Mouse (Mus musculus) hindbrain, postnatal 0 days (tissue): Measurements from ENCODE around the gene Cant1. TPM values are rescaled to one million over a fixed set of nuclear protein-coding genes. Genes with fewer than 3 reads are reported as not detected.

Experiments
- ATAC-seq: fragments of 200-750 bp; cut with Nextera tagmentation; 2 replicates; pipeline ENCODE4 v1.8.0; 2017; ENCODE audit warnings: mild to moderate bottlenecking, moderate TSS enrichment, moderate library complexity
- DNase-seq: peaks from one replicate; pipeline ENCODE4 v3.0.0-alpha.2; 2015; ENCODE audit warnings: low spot score
- H3K27ac ChIP-seq: fragments of 300-500 bp; sonication (generic); 2 replicates; pipeline ENCODE4 v1.5.1; 2014; ENCODE audit warnings: mild to moderate bottlenecking
- H3K27me3 ChIP-seq: fragments of 300-500 bp; sonication (generic); 2 replicates; pipeline ENCODE4 v1.6.1; 2014; ENCODE audit warnings: low read length, mixed read lengths; ENCODE audit not compliant: insufficient read depth
- H3K36me3 ChIP-seq: fragments of 300-500 bp; sonication (generic); 2 replicates; pipeline ENCODE4 v1.6.1; 2014; ENCODE audit warnings: low read length, mixed read lengths; ENCODE audit not compliant: insufficient read depth
- H3K4me1 ChIP-seq: fragments of 300-500 bp; sonication (generic); 2 replicates; pipeline ENCODE4 v1.6.1; 2014; ENCODE audit warnings: antibody characterized with exemption, low read length, mixed read lengths; ENCODE audit not compliant: insufficient read depth
- H3K4me2 ChIP-seq: fragments of 300-500 bp; sonication (generic); 2 replicates; pipeline ENCODE4 v1.6.1; 2014; ENCODE audit warnings: low read depth, mild to moderate bottlenecking, low read length, moderate library complexity, mixed read lengths
- H3K4me3 ChIP-seq: fragments of 300-500 bp; sonication (generic); 2 replicates; pipeline ENCODE4 v1.5.1; 2014; ENCODE audit warnings: low read length
- H3K9ac ChIP-seq: fragments of 300-500 bp; sonication (generic); replicated peaks from 2 replicates; pipeline ENCODE4 v1.6.1; 2014; ENCODE audit warnings: mild to moderate bottlenecking, low read length, moderate library complexity, mixed read lengths
- H3K9me3 ChIP-seq: fragments of 300-500 bp; sonication (generic); 2 replicates; pipeline ENCODE4 v1.6.1; 2016; ENCODE audit warnings: low read length, mixed read lengths
- CTCF ChIP-seq: IDR thresholded peaks from 2 replicates; pipeline ENCODE4 v1.5.1; 2016; ENCODE audit warnings: antibody characterized with exemption, control low read depth, low read depth
- WGBS: fragments of 180-500 bp; shearing (Covaris S2); extraction: QIAGEN DNeasy Blood & Tissue Kit; methylation state at CpG from one replicate; pipeline ENCODE4 v1.1.7; 2014; 5-methylcytosine and 5-hydroxymethylcytosine counted together
- polyA plus RNA-seq: library from polyadenylated mRNA; unstranded; fragments of >200 nt; fragmentation: Nextera tagmentation; extraction: Ambion mirVana; gene quantifications from 2 replicates; pipeline ENCODE4 v1.2.1, GENCODE M21; 2015
- total RNA-seq: library from RNA; depleted of rRNA; stranded (reverse); fragments of >200 nt; gene quantifications from 2 replicates; pipeline ENCODE4 v1.2.3, GENCODE M21; 2014

Cant1 gene
- total and polyA plus RNA-seq, 2 experiments from 2014 or later, result 25.8 to 47.9 TPM

GRCm38 (mm10) chr11:118410073-118410444 is 8.8 kb downstream of the Cant1 start:
- ATAC-seq (no peak), DNase-seq (no peak)
- Histone ChIP-seq H3K4me1 (0 out of 2 replicates have a peak, but pooled peaks cover 6% of the 10 kb centered on the region), H3K4me2 (no peak overlapping the region), H3K27ac (no peak overlapping the region), H3K36me3 (peaks cover 31% of the 10 kb centered on the region), H3K9me3 (no peaks in the 10 kb centered on the region), H3K4me3 (no peak overlapping the region), H3K27me3 (no peaks in the 10 kb centered on the region), H3K9ac (no peak overlapping the region)
- 70% methylated on average over 1 of the region's 1 CpGs for WGBS
- TF ChIP-seq CTCF, result no peak

- no peaks in the 10 kb centered on the region for H3K27me3 ChIP-seq
- no peak for ATAC-seq
- no peak overlapping the region for H3K27ac ChIP-seq
- H3K4me1 ChIP-seq, result 0 out of 2 replicates have a peak, but pooled peaks cover 6% of the 10 kb centered on the region
- H3K9me3 ChIP-seq, result no peaks in the 10 kb centered on the region
- no peak for DNase-seq
- H3K36me3 ChIP-seq, result peaks cover 31% of the 10 kb centered on the region
- H3K9ac ChIP-seq, result no peak overlapping the region
- no peak overlapping the region for H3K4me3 ChIP-seq
- TF ChIP-seq CTCF, result no peak
- no peak overlapping the region for H3K4me2 ChIP-seq
- WGBS, result 89% methylated on average over 12 of the region's 12 CpGs
Observed at GRCm38 (mm10) chr11:118409106-118410072, 9.5 kb downstream of the Cant1 start.

GRCm38 (mm10) chr11:118408051-118408740 is 10.7 kb downstream of the Cant1 start:
- WGBS, result 86% methylated on average over 18 of the region's 18 CpGs
- 0 out of 2 replicates have a peak, but pooled peaks cover 6% of the 10 kb centered on the region for H3K4me1 ChIP-seq
- H3K27ac ChIP-seq, result no peak overlapping the region
- no peak for ATAC-seq
- peaks cover 31% of the 10 kb centered on the region for H3K36me3 ChIP-seq
- H3K4me2 ChIP-seq, result no peak overlapping the region
- no peak for TF ChIP-seq CTCF
- no peak overlapping the region for H3K4me3 ChIP-seq
- no peaks in the 10 kb centered on the region for H3K9me3 ChIP-seq
- no peak overlapping the region for H3K9ac ChIP-seq
- H3K27me3 ChIP-seq, result no peaks in the 10 kb centered on the region
- DNase-seq, result no peak

- peaks cover 31% of the 10 kb centered on the region for H3K36me3 ChIP-seq
- DNase-seq (no peak), ATAC-seq (no peak)
- no peak overlapping the region for H3K4me3 ChIP-seq
- H3K4me2 ChIP-seq, result no peak overlapping the region
- no peak overlapping the region for H3K27ac ChIP-seq
- no peak overlapping the region for H3K9ac ChIP-seq
- H3K4me1 ChIP-seq, result 0 out of 2 replicates have a peak, but pooled peaks cover 2% of the 10 kb centered on the region
- H3K27me3 ChIP-seq, result no peaks in the 10 kb centered on the region
- 85% methylated on average over 23 of the region's 23 CpGs for WGBS
- peak; percentile 37; the same call in 1 of the 2 replicates for TF ChIP-seq CTCF
- H3K9me3 ChIP-seq, result no peaks in the 10 kb centered on the region
Observed at GRCm38 (mm10) chr11:118407318-118407910, 11.5 kb downstream of the Cant1 start.

- Histone ChIP-seq H3K9me3 (no peaks in the 10 kb centered on the region), H3K9ac (no peak overlapping the region), H3K27me3 (no peaks in the 10 kb centered on the region), H3K4me1 (peaks cover 2% of the 10 kb centered on the region; the same call in 1 of the 2 replicates), H3K36me3 (peaks cover 31% of the 10 kb centered on the region), H3K4me3 (no peak overlapping the region), H3K4me2 (no peak overlapping the region), H3K27ac (no peak overlapping the region)
- DNase-seq (no peak), ATAC-seq (no peak)
- no peak for TF ChIP-seq CTCF
- WGBS, result 86% methylated on average over 5 of the region's 5 CpGs
Observed at GRCm38 (mm10) chr11:118406521-118406920, 12.4 kb downstream of the Cant1 start.

- Histone ChIP-seq H3K27ac (no peak overlapping the region), H3K36me3 (peaks cover 21% of the 10 kb centered on the region), H3K9ac (no peak overlapping the region), H3K9me3 (no peaks in the 10 kb centered on the region), H3K4me1 (peaks cover 3% of the 10 kb centered on the region; the same call in 1 of the 2 replicates), H3K27me3 (no peaks in the 10 kb centered on the region), H3K4me2 (no peak overlapping the region), H3K4me3 (no peak overlapping the region)
- ATAC-seq (no peak), DNase-seq (no peak)
- 95% methylated on average over 8 of the region's 8 CpGs for WGBS
- TF ChIP-seq CTCF, result no peak
Observed at GRCm38 (mm10) chr11:118405311-118405710, 13.6 kb downstream of the Cant1 start.
